Mouse (Mus musculus): ENCODE data around the gene Sun1. TPM values are rescaled to one million over a fixed set of nuclear protein-coding genes. Genes with fewer than 3 reads are reported as not detected.

The Sun1 gene
- polyA plus RNA-seq, 1 experiment: 49.0 TPM

DNA sequence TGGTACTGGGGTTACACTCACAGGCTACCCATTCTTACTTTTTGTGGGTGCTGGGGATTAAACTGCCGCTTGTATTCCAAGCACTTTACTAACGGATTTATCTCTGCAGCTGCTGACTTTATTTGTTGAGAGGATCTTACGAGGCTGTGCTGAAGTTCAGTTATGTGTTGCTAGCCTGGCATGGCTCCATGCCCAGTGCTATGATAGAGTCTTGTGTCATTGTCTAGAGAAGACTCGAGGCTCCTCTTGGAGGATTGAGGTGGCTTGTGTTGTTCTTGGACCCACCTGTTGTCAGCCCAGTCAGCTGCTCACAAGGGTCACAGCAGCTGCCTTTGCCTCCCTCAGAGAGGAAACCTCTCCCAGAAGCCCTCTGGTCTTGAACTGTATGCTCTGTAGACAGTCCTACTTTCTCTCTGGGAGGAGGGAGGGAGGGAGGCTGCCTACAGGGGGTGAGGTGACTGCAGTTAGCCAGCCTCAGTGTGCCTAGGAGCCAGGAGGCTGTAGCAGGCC lies 19.6 kb downstream of the Sun1 start:
- Histone ChIP-seq H3K27ac (ENCODE audit: insufficient read depth, low read length) (no peak overlapping the region), H3K4me1 (ENCODE audit: control insufficient read depth, insufficient read depth, low read length) (peaks cover 10% of the 10 kb centered on the region), H3K4me3 (ENCODE audit: insufficient read depth, low read length) (no peak overlapping the region)
- TF ChIP-seq POLR2A (IDR thresholded peaks at IDR 0.05; ENCODE audit: low read depth, low read length): no peak
- TF ChIP-seq CTCF (IDR thresholded peaks at IDR 0.05; ENCODE audit: borderline replicate concordance, insufficient read depth, low read length): no peak

DNA sequence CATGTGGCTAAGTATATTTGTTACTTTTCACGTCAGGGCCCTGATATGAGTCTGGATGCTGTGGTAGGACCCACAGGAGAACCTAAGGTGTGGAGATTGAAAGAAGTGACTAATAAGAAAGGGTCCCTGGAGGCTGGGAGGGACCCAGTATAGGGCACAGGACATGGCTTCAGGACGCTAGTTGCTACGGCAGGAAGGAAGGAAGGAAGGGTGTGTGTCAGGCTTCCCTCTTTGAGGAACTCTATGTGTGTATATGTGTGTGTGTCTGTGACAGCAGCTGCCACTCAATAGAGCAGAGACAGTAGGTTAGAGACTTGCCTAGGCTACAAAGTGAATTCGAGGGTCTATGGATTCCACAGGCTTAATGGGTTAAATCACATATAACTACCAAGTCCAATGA lies 20.2 kb downstream of the Sun1 start:
- H3K27ac ChIP-seq (ENCODE audit: insufficient read depth, low read length): no peak overlapping the region
- peaks cover 6% of the 10 kb centered on the region for H3K4me1 ChIP-seq (ENCODE audit: control insufficient read depth, insufficient read depth, low read length)
- H3K4me3 ChIP-seq (ENCODE audit: insufficient read depth, low read length): no peak overlapping the region
- TF ChIP-seq POLR2A (IDR thresholded peaks at IDR 0.05; ENCODE audit: low read depth, low read length) (no peak), CTCF (IDR thresholded peaks at IDR 0.05; ENCODE audit: borderline replicate concordance, insufficient read depth, low read length) (no peak)

DNA sequence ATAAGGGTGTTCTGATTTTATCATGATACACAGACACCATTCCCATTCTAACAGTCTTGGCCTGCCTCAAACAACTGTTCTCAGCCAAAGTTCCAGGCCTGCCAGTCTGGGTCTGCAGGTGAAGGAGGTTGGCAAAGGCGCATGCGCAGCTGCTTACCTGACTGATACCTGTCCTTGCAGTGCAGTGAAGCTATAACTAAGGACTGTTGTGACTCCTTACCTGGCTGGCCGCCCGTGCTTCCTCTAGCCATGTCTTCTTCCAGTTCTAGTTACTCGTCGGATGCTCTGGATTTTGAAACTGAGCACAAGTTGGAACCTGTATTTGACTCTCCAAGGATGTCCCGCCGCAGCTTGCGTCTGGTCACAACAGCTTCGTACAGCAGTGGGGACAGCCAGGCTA lies 22.9 kb downstream of the Sun1 start:
- Histone ChIP-seq H3K4me1 (ENCODE audit: control insufficient read depth, insufficient read depth, low read length) (no peaks in the 10 kb centered on the region), H3K27ac (ENCODE audit: insufficient read depth, low read length) (no peak overlapping the region), H3K4me3 (ENCODE audit: insufficient read depth, low read length) (no peak overlapping the region)
- TF ChIP-seq POLR2A (IDR thresholded peaks at IDR 0.05; ENCODE audit: low read depth, low read length) (no peak), CTCF (IDR thresholded peaks at IDR 0.05; ENCODE audit: borderline replicate concordance, insufficient read depth, low read length) (no peak)

DNA sequence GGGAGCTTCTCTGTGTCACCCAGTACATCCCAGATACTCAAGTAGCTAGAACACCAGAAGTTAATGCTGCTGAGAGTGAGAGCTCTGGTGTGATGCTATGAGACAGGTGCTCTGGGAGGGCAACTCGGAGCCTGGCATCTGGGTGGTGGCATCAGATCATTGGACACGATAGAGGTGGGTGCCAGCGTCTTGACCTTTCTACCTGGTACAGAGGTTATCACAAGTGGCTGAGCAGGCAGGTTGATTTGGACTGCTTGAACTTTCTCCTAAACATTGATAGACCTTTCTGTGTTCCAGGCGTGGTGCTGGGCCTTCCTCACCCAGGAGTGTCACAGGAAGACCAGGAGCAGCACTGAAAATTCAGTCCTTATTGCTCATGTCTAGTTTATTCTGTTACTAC lies 26.8 kb downstream of the Sun1 start:
- TF ChIP-seq CTCF (IDR thresholded peaks at IDR 0.05; ENCODE audit: borderline replicate concordance, insufficient read depth, low read length) (no peak), POLR2A (IDR thresholded peaks at IDR 0.05; ENCODE audit: low read depth, low read length) (no peak)
- peaks cover 8% of the 10 kb centered on the region for H3K4me1 ChIP-seq (ENCODE audit: control insufficient read depth, insufficient read depth, low read length)
- no peak overlapping the region for H3K4me3 ChIP-seq (ENCODE audit: insufficient read depth, low read length)
- no peak overlapping the region for H3K27ac ChIP-seq (ENCODE audit: insufficient read depth, low read length)

DNA sequence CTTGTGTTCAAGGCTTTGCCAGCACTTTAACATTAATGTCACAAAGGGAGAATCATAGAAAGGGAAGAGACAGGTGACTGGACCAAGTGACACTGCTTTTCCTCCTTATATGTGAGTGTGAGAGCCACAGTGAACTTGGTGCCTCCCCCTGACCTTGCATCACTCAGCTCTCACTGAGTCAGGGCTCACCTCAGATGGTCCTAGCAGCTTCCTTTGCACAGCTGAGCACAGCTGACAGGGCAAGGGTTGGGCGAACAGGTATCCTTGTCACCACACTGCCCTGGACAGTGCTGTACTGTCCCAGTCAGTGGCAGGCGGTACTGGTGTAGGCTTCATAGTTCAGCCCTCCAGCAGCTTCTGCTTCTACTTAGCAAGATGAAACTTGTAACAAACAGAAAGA lies 27.2 kb downstream of the Sun1 start:
- peaks cover 8% of the 10 kb centered on the region for H3K4me1 ChIP-seq (ENCODE audit: control insufficient read depth, insufficient read depth, low read length)
- H3K4me3 ChIP-seq (ENCODE audit: insufficient read depth, low read length): no peak overlapping the region
- TF ChIP-seq CTCF (IDR thresholded peaks at IDR 0.05; ENCODE audit: borderline replicate concordance, insufficient read depth, low read length): no peak
- no peak for TF ChIP-seq POLR2A (IDR thresholded peaks at IDR 0.05; ENCODE audit: low read depth, low read length)
- H3K27ac ChIP-seq (ENCODE audit: insufficient read depth, low read length): no peak overlapping the region

DNA sequence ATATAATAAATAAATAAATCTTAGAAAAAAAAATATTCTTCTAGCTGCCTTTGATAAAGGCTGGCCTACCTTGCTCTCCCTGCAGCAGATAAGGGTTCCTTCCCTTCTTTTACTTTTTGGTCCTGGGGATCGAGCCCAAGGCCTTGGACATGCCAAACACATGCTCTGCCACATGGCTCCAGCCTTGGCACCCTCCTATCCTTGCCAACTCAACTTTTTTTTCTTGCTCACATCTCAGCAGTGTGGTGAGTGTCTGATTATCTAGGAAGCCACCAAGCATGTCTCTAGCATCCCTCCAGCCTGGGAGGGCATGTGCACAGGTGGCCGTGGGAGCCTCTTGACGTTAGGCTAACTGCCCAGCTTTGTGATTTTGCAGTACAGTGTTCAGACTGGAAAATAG lies 27.9 kb downstream of the Sun1 start:
- TF ChIP-seq CTCF (IDR thresholded peaks at IDR 0.05; ENCODE audit: borderline replicate concordance, insufficient read depth, low read length): no peak
- TF ChIP-seq POLR2A (IDR thresholded peaks at IDR 0.05; ENCODE audit: low read depth, low read length): no peak
- Histone ChIP-seq H3K4me3 (ENCODE audit: insufficient read depth, low read length) (no peak overlapping the region), H3K27ac (ENCODE audit: insufficient read depth, low read length) (no peak overlapping the region), H3K4me1 (ENCODE audit: control insufficient read depth, insufficient read depth, low read length) (peaks cover 8% of the 10 kb centered on the region)

DNA sequence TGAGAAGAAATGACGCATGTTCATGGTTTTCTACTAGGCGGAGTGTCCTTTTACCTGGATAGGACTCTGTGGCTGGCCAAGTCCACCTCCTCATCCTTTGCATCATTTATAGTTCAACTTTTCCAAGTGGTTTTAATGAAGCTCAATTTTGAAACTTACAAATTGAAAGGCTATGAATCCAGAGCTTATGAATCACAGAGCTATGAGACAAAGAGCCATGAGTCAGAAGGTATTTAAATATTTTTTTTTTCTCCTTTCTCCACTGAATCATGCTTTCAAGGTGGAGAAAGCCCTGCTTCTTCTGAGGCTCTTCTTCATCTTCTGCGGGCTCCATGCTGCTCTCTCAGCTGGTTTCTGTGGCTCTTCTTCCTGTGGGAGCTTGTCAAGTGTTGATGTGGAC lies 29.3 kb downstream of the Sun1 start:
- Histone ChIP-seq H3K4me1 (ENCODE audit: control insufficient read depth, insufficient read depth, low read length) (peaks cover 8% of the 10 kb centered on the region), H3K27ac (ENCODE audit: insufficient read depth, low read length) (peak overlapping the region; percentile 70; the same call in 1 of the 2 replicates)
- TF ChIP-seq POLR2A (IDR thresholded peaks at IDR 0.05; ENCODE audit: low read depth, low read length) (no peak), CTCF (IDR thresholded peaks at IDR 0.05; ENCODE audit: borderline replicate concordance, insufficient read depth, low read length) (no peak)

DNA sequence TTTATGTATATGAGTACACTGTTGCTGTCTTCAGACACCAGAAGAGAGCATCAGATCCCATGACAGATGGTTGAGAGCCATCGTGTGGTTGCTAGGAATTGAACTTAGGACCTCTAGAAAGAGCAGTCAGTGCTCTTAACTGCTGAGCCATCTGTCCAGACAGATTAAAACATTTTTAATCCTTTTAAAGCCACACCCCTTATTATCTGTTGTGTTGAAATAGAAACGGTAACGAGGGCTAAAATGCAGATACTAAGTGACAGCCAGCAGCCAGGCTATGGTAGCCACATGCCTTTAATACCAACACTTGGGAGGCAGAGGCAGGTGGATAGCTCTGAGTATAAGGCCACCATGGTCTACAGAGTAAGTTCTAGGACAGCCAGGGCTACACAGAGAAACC lies 31.6 kb downstream of the Sun1 start:
- H3K27ac ChIP-seq (ENCODE audit: insufficient read depth, low read length): no peak overlapping the region
- TF ChIP-seq CTCF (IDR thresholded peaks at IDR 0.05; ENCODE audit: borderline replicate concordance, insufficient read depth, low read length) (no peak), POLR2A (IDR thresholded peaks at IDR 0.05; ENCODE audit: low read depth, low read length) (no peak)
- no peak overlapping the region for H3K4me3 ChIP-seq (ENCODE audit: insufficient read depth, low read length)
- peaks cover 8% of the 10 kb centered on the region for H3K4me1 ChIP-seq (ENCODE audit: control insufficient read depth, insufficient read depth, low read length)

More for the DNA sequence above, 29.3 kb downstream of the Sun1 start:
- no peak overlapping the region for H3K4me3 ChIP-seq (ENCODE audit: insufficient read depth, low read length)

DNA sequence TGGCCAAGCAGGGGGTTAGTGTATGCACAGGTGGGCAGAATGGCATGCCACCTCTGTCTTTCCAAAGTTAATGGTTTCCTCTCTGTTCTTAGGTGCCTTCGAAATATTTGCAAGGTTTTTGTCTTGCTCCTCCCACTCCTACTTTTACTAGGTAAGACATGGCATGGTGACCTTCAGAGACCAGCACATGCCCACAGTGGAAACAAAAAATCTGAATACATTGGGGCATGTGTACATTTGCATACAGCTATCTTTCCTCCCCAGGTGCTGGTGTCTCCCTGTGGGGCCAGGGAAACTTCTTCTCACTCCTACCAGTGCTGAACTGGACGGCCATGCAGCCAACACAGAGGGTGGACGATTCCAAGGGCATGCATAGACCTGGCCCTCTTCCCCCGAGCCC lies 34.0 kb downstream of the Sun1 start:
- Histone ChIP-seq H3K27ac (ENCODE audit: insufficient read depth, low read length) (no peak overlapping the region), H3K4me3 (ENCODE audit: insufficient read depth, low read length) (no peak overlapping the region), H3K4me1 (ENCODE audit: control insufficient read depth, insufficient read depth, low read length) (peaks cover 4% of the 10 kb centered on the region)
- TF ChIP-seq POLR2A (IDR thresholded peaks at IDR 0.05; ENCODE audit: low read depth, low read length) (no peak), CTCF (IDR thresholded peaks at IDR 0.05; ENCODE audit: borderline replicate concordance, insufficient read depth, low read length) (no peak)

DNA sequence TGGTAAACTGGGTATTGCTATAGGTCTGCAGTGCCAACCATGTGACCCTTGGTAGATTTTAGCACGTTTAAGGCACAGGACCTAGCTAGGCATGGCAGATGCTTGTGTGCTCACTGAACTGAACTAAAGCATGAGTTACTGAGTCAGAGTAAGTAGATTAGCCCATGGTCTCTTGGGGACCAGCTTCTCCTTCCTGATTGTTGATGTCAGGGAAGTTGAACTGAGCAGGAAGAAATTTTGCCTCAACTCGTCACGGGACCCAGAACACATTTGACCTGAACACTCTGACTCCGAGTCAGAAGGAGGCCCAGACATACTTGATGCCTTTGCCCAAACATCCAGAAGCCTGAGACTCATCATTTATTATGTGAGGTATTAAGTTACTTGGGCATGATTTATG lies 37.0 kb downstream of the Sun1 start:
- TF ChIP-seq POLR2A (IDR thresholded peaks at IDR 0.05; ENCODE audit: low read depth, low read length) (no peak), CTCF (IDR thresholded peaks at IDR 0.05; ENCODE audit: borderline replicate concordance, insufficient read depth, low read length) (no peak)
- no peaks in the 10 kb centered on the region for H3K4me1 ChIP-seq (ENCODE audit: control insufficient read depth, insufficient read depth, low read length)
- no peak overlapping the region for H3K27ac ChIP-seq (ENCODE audit: insufficient read depth, low read length)
- no peak overlapping the region for H3K4me3 ChIP-seq (ENCODE audit: insufficient read depth, low read length)

All from embryonic fibroblast, embryonic 13.5 days (primary cell).